Mouse (Mus musculus) kidney, adult 8-10 months (tissue): ENCODE results near the gene Scimp.
"Not testable (repeated sequence)": the region's sequence is repeated elsewhere in the genome, so short reads cannot be mapped to it uniquely, and the experiment has no call there.

Experiments
- DNase-seq, 2 experiments: peaks; one replicate each; pipeline ENCODE4 v3.0.0; 2022

Scimp gene

GRCm38 (mm10) chr11:70763936-70764808 lies 48.2 kb downstream of the Scimp start, which contains the start of gene Zfp3:
Gene Zfp3 (plus strand): TSS chr11:70764209.
- peak; percentile 80 to 82 for DNase-seq

GRCm38 (mm10) chr11:70763582-70763935 lies 48.8 kb downstream of the Scimp start:
- DNase-seq, result peak; percentile 11 to 22

- no peak for DNase-seq
Measured at GRCm38 (mm10) chr11:70762641-70763040, 49.7 kb downstream of the Scimp start.

- not testable (repeated sequence) for DNase-seq
Measured at GRCm38 (mm10) chr11:70760446-70760845, 51.9 kb downstream of the Scimp start.

GRCm38 (mm10) chr11:70755645-70756044 lies 56.7 kb downstream of the Scimp start:
- peak; percentile 58 to 87 for DNase-seq

- DNase-seq, result no peak
Measured at GRCm38 (mm10) chr11:70754958-70755357, 57.4 kb downstream of the Scimp start.

GRCm38 (mm10) chr11:70754476-70754875 lies 57.9 kb downstream of the Scimp start:
- DNase-seq, result no peak

- DNase-seq, result no peak
Measured at GRCm38 (mm10) chr11:70753146-70753545, 59.2 kb downstream of the Scimp start.

GRCm38 (mm10) chr11:70752337-70753017 lies 59.9 kb downstream of the Scimp start:
- no peak for DNase-seq

GRCm38 (mm10) chr11:70747876-70748545 lies 64.4 kb downstream of the Scimp start:
- no peak for DNase-seq

GRCm38 (mm10) chr11:70745636-70746035 lies 66.8 kb downstream of the Scimp start:
- no peak for DNase-seq

GRCm38 (mm10) chr11:70742581-70743459 lies 69.6 kb downstream of the Scimp start:
- DNase-seq, result no peak

GRCm38 (mm10) chr11:70742117-70742516 lies 70.3 kb downstream of the Scimp start:
- DNase-seq, result no peak

GRCm38 (mm10) chr11:70741603-70742002 lies 70.8 kb downstream of the Scimp start:
- no peak for DNase-seq
